Mouse (Mus musculus) embryo, embryonic 9.5 days (tissue): ENCODE results near the gene Unc50.

Experiments
- DNase-seq: peaks from one replicate; pipeline ENCODE4 v3.0.0-alpha.2; 2017; ENCODE audit errors: extremely low spot score

The Unc50 gene

GRCm38 (mm10) chr1:37486994-37487393 lies 57.1 kb downstream of the Unc50 start:
- DNase-seq: no peak

GRCm38 (mm10) chr1:37488531-37488930 lies 58.6 kb downstream of the Unc50 start:
- DNase-seq: no peak
